Mouse (Mus musculus) thymus, adult 2 months (tissue): ENCODE measurements around the gene Trio.

Source experiments
- CTCF ChIP-seq: fragments of 200-500 bp; IDR thresholded peaks from 2 replicates; pipeline ENCODE4 v1.5.1; 2012; ENCODE audit warnings: mild to moderate bottlenecking, control low read depth, low read length, moderate library complexity, borderline replicate concordance; ENCODE audit not compliant: control insufficient read depth, poor library complexity, insufficient read depth; ENCODE audit errors: extremely low read depth
- POLR2A ChIP-seq: fragments of 200-500 bp; IDR thresholded peaks from 2 replicates; pipeline ENCODE4 v1.6.1; 2012; ENCODE audit warnings: mild to moderate bottlenecking, low read length, control low read depth, moderate library complexity; ENCODE audit not compliant: control insufficient read depth, poor library complexity, insufficient read depth; ENCODE audit errors: extremely low read depth

DNA sequence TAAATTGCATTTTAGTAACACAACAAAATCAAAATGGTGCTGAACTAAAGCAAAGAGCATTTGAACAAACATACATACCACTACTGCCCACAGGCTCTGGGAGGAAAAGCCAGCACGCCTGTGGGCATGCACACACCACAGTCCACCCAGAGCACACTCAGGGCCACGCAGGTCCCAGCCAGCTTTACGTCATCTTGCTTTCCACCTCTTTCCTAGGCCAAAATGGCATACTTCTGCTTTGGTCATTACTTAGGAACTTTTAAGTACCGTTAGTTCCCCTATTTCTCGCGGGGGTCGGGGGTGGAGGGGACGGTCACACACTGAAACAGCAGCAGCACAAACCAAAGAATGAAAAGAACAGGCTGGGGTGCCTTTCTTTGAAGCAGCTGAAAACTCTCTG is 242.6 kb downstream of the Trio start:
- no peak for TF ChIP-seq POLR2A
- no peak for TF ChIP-seq CTCF
